ENCODE assay signal across 10 mouse cellular contexts in the genomic region with DNA sequence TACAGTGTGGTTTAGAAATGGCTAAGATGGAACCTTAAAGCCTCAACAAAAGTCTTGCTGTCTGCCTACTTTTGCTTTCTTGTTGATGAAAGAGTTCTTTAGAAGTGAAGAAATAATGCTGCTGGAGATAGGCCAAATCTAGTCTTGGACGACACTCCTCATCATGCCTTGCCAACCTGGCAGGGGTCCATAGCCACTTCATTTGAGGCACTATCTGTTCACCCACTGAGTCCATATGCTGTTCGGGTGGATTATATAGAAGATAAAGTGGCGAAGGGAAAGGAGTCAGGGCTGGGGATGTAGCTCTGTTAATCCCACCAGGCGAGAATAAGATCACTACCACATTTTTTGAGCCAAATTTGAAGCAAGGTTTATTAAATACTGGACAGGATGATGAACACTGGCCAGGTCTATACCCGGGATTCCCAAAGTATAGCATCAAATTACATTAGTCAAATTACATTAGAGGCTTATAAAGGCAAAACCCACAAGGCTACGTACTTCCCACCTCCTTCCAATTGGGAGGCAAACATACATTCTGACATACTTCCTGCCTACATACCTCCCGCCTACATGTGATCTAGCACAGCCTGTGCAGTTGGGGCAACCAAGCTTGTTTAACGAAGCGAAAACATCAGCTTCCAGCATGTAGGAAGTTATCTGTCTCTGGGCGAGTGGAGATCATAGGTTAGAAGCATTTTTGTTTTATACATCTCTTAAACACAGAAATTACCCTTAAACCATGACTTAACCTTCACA.
DNase-seq lines count a peak whose midpoint lies in the region; ATAC-seq and TF ChIP-seq lines count a peak whose summit lies in the region.
"Had no signal": no experiment of that assay in that cellular context is flagged by ENCODE, and none has a peak within 500 bp of the region (broad histone marks: within the 10 kb centered on the region; RNA-seq: fewer than 3 reads in every experiment).

No protein-coding gene starts in this region.

- H3K27me3 ChIP-seq in hindbrain, postnatal 0 days (ENCODE audit: insufficient read depth, low read length): no peaks in the 10 kb centered on the region
- no peaks in the 10 kb centered on the region; the same call in 1 of the 2 replicates for H3K27me3 ChIP-seq in kidney, embryonic 16.5 days (ENCODE audit: insufficient read depth, low read length)
- H3K27me3 ChIP-seq: liver, embryonic 13.5 days had no signal

- no peaks in the 10 kb centered on the region for H3K9me3 ChIP-seq in hindbrain, postnatal 0 days (ENCODE audit: low read length)
- no peaks in the 10 kb centered on the region for H3K9me3 ChIP-seq in kidney, embryonic 16.5 days (ENCODE audit: low read length)
- H3K9me3 ChIP-seq: liver, embryonic 13.5 days had no signal

- peak; percentile 64; the same call in 1 of the 2 replicates for ATAC-seq in hindbrain, postnatal 0 days
- ATAC-seq in kidney, embryonic 16.5 days (ENCODE audit: low FRiP score, low TSS enrichment): no peak

- no peak for TF ChIP-seq CTCF in hindbrain, postnatal 0 days (IDR thresholded peaks at IDR 0.05; ENCODE audit: low read depth)

- H3K9ac ChIP-seq in hindbrain, postnatal 0 days (replicated peaks; ENCODE audit: low read length): no peak overlapping the region
- H3K9ac ChIP-seq in kidney, embryonic 16.5 days (replicated peaks; ENCODE audit: low read length): no peak overlapping the region
- H3K9ac ChIP-seq: liver, embryonic 13.5 days had no signal

- no peaks in the 10 kb centered on the region for H3K4me1 ChIP-seq in hindbrain, postnatal 0 days (ENCODE audit: insufficient read depth, low read length)
- no peaks in the 10 kb centered on the region for H3K4me1 ChIP-seq in kidney, embryonic 16.5 days (ENCODE audit: insufficient read depth, low read length)
- H3K4me1 ChIP-seq: liver, embryonic 13.5 days had no signal

- DNase-seq in heart, postnatal 36 days: peak; percentile 1 to 3
- no peak for DNase-seq in heart, adult 11 months
- peak; percentile 57 for DNase-seq in cerebellum, adult 11-12 months
- DNase-seq in hindbrain, postnatal 0 days (ENCODE audit: low spot score): peak; percentile 74
- DNase-seq in lung, postnatal 25 days (ENCODE audit: low spot score): peak; percentile 1
- no peak for DNase-seq in urinary bladder, postnatal 10 days (ENCODE audit: low spot score)
- no peak for DNase-seq in thymus, postnatal 25 days
- DNase-seq: liver, embryonic 13.5 days; thymus, postnatal 4 days had no signal

- intact Hi-C loops in heart, postnatal 36 days (cut with DNase I): no loop called here

- WGBS in hindbrain, postnatal 0 days: 69% methylated on average over 10 of the region's 10 CpGs
- 82% methylated on average over 10 of the region's 10 CpGs for WGBS in kidney, embryonic 16.5 days

- H3K4me3 ChIP-seq in hindbrain, postnatal 0 days (ENCODE audit: low read length): no peak overlapping the region
- no peak overlapping the region for H3K4me3 ChIP-seq in kidney, embryonic 16.5 days (ENCODE audit: low read length)
- H3K4me3 ChIP-seq: liver, embryonic 13.5 days had no signal

- no peak overlapping the region for H3K27ac ChIP-seq in hindbrain, postnatal 0 days
- H3K27ac ChIP-seq in kidney, embryonic 16.5 days (ENCODE audit: low read length): no peak overlapping the region
- H3K27ac ChIP-seq: liver, embryonic 13.5 days had no signal

- H3K4me2 ChIP-seq in hindbrain, postnatal 0 days (ENCODE audit: low read depth, low read length): no peak overlapping the region
- H3K4me2 ChIP-seq in kidney, embryonic 16.5 days (replicated peaks; ENCODE audit: low read depth, low read length): no peak overlapping the region
- H3K4me2 ChIP-seq: liver, embryonic 13.5 days had no signal

- H3K36me3 ChIP-seq in hindbrain, postnatal 0 days (ENCODE audit: insufficient read depth, low read length): no peaks in the 10 kb centered on the region
- no peaks in the 10 kb centered on the region for H3K36me3 ChIP-seq in kidney, embryonic 16.5 days (ENCODE audit: insufficient read depth, low read length)
- H3K36me3 ChIP-seq: liver, embryonic 13.5 days had no signal

Comparison
In these comparisons a context has a peak if more than half of its experiments do, and no peak if none do; other contexts are left out.
1. DNase-seq: peak in heart, postnatal 36 days (2 of 2), cerebellum, adult 11-12 months (single experiment), hindbrain, postnatal 0 days (single experiment) and lung, postnatal 25 days (single experiment); none in heart, adult 11 months (single experiment), urinary bladder, postnatal 10 days (single experiment) and thymus, postnatal 25 days (single experiment).